Mouse (Mus musculus) myocyte (in vitro differentiated cells): ENCODE measurements around the gene Krt83.

Source experiments
- CEBPB ChIP-seq: IDR thresholded peaks from 2 replicates; pipeline ENCODE4 v1.6.1; 2011; ENCODE audit warnings: mild to moderate bottlenecking, moderate library complexity; ENCODE audit not compliant: poor library complexity, insufficient read depth, severe bottlenecking
- E2F4 ChIP-seq: IDR thresholded peaks from one replicate; pipeline ENCODE4 v1.6.1; 2011; ENCODE audit warnings: mild to moderate bottlenecking, control low read depth, moderate library complexity; ENCODE audit not compliant: insufficient read depth
- MAX ChIP-seq: IDR thresholded peaks from one replicate; pipeline ENCODE4 v1.6.1; 2011; ENCODE audit warnings: low read depth, mild to moderate bottlenecking, control low read depth
- MYOD1 ChIP-seq, 3 experiments: IDR thresholded peaks; one replicate each; pipeline ENCODE4 v1.6.1; 2011; ENCODE audit warnings: control low read depth in 2 of 3, low read depth in 2 of 3, mild to moderate bottlenecking in 2 of 3, moderate library complexity in 1 of 3; ENCODE audit not compliant: insufficient read length in 2 of 3, control insufficient read depth in 1 of 3
- MYOG ChIP-seq, 3 experiments: IDR thresholded peaks; one replicate each; pipeline ENCODE4 v1.6.1; 2011; ENCODE audit warnings: control low read depth in 2 of 3, low read depth in 2 of 3, mild to moderate bottlenecking in 2 of 3; ENCODE audit not compliant: insufficient read length in 2 of 3, control insufficient read depth in 1 of 3, insufficient read depth in 1 of 3
- POLR2A ChIP-seq: IDR thresholded peaks from one replicate; pipeline ENCODE4 v1.6.1; 2011; ENCODE audit warnings: low read depth, mild to moderate bottlenecking, control low read depth, moderate library complexity; ENCODE audit not compliant: insufficient read length
- POLR2AphosphoS2 ChIP-seq: IDR thresholded peaks from one replicate; pipeline ENCODE4 v1.6.1; 2011; ENCODE audit warnings: low read depth, control low read depth; ENCODE audit not compliant: insufficient read length
- REST ChIP-seq: IDR thresholded peaks from one replicate; pipeline ENCODE4 v1.6.1; 2011; ENCODE audit warnings: mild to moderate bottlenecking, control low read depth, moderate library complexity; ENCODE audit not compliant: insufficient read depth, insufficient read length
- SRF ChIP-seq: IDR thresholded peaks from one replicate; pipeline ENCODE4 v1.6.1; 2011; ENCODE audit warnings: low read depth; ENCODE audit not compliant: control insufficient read depth, insufficient read length
- TCF12 ChIP-seq: IDR thresholded peaks from one replicate; pipeline ENCODE4 v1.6.1; 2011; ENCODE audit warnings: mild to moderate bottlenecking, control low read depth; ENCODE audit not compliant: poor library complexity, insufficient read depth, severe bottlenecking
- TCF3 ChIP-seq: IDR thresholded peaks from one replicate; pipeline ENCODE4 v1.6.1; 2011; ENCODE audit warnings: low read depth, control low read depth; ENCODE audit not compliant: insufficient read length
- USF1 ChIP-seq: IDR thresholded peaks from one replicate; pipeline ENCODE4 v1.6.1; 2011; ENCODE audit warnings: low read depth, mild to moderate bottlenecking, control low read depth, moderate library complexity

GRCm38 (mm10) chr15:101440837-101441236, 50.5 kb downstream of the Krt83 start:
- no peak for TF ChIP-seq MYOD1 (IDR thresholded peaks at IDR 0.05; ENCODE audit: control insufficient read depth in 1 of 3, insufficient read length in 2 of 3, low read depth in 2 of 3)
- no peak for TF ChIP-seq POLR2AphosphoS2
- TF ChIP-seq POLR2A, result no peak
- TF ChIP-seq MAX, result no peak
- no peak for TF ChIP-seq USF1
- no peak for TF ChIP-seq SRF
- no peak for TF ChIP-seq TCF12
- no peak for TF ChIP-seq E2F4
- TF ChIP-seq MYOG (IDR thresholded peaks at IDR 0.05; ENCODE audit: control insufficient read depth in 1 of 3, insufficient read depth in 1 of 3, insufficient read length in 2 of 3, low read depth in 2 of 3), result no peak
- no peak for TF ChIP-seq REST
- TF ChIP-seq CEBPB, result no peak
- no peak for TF ChIP-seq TCF3
